Mouse (Mus musculus) kidney, postnatal 0 days (tissue): ENCODE results near the gene 9530077C05Rik. TPM values are rescaled to one million over a fixed set of nuclear protein-coding genes. Genes with fewer than 3 reads are reported as not detected.
"Not testable (repeated sequence)": the region's sequence is repeated elsewhere in the genome, so short reads cannot be mapped to it uniquely, and the experiment has no call there.

Experiments used
- ATAC-seq: fragments of 200-750 bp; cut with Nextera tagmentation; replicated peaks from 2 replicates; pipeline ENCODE4 v1.8.0; 2017; ENCODE audit warnings: low read depth, moderate number of reproducible peaks, moderate TSS enrichment, moderate library complexity; ENCODE audit not compliant: low FRiP score
- DNase-seq: peaks from one replicate; pipeline ENCODE4 v3.0.0-alpha.2; 2016; ENCODE audit warnings: low spot score
- H3K27ac ChIP-seq: fragments of 300-500 bp; sonication (generic); 2 replicates; pipeline ENCODE4 v1.5.1; 2014; ENCODE audit warnings: mild to moderate bottlenecking
- H3K27me3 ChIP-seq: fragments of 300-500 bp; sonication (generic); 2 replicates; pipeline ENCODE4 v1.6.1; 2014; ENCODE audit warnings: low read length, mixed read lengths; ENCODE audit not compliant: insufficient read depth
- H3K36me3 ChIP-seq: fragments of 300-500 bp; sonication (generic); 2 replicates; pipeline ENCODE4 v1.6.1; 2014; ENCODE audit warnings: low read length, mixed read lengths; ENCODE audit not compliant: insufficient read depth
- H3K4me1 ChIP-seq: fragments of 300-500 bp; sonication (generic); replicated peaks from 2 replicates; pipeline ENCODE4 v1.6.1; 2014; ENCODE audit warnings: antibody characterized with exemption, low read length, mixed read lengths; ENCODE audit not compliant: insufficient read depth
- H3K4me2 ChIP-seq: fragments of 300-500 bp; sonication (generic); 2 replicates; pipeline ENCODE4 v1.6.1; 2014; ENCODE audit warnings: mild to moderate bottlenecking, low read length, moderate library complexity, mixed read lengths
- H3K4me3 ChIP-seq: fragments of 300-500 bp; sonication (generic); replicated peaks from 2 replicates; pipeline ENCODE4 v1.5.1; 2014; ENCODE audit warnings: low read depth, low read length
- H3K9ac ChIP-seq: fragments of 300-500 bp; sonication (generic); 2 replicates; pipeline ENCODE4 v1.6.1; 2014; ENCODE audit warnings: low read depth, low read length
- H3K9me3 ChIP-seq: fragments of 300-500 bp; sonication (generic); replicated peaks from 2 replicates; pipeline ENCODE4 v1.6.1; 2016; ENCODE audit warnings: low read length, inconsistent platforms, mixed read lengths
- CTCF ChIP-seq: IDR thresholded peaks from 2 replicates; pipeline ENCODE4 v1.5.1; 2016; ENCODE audit warnings: antibody characterized with exemption, low read depth, mild to moderate bottlenecking, moderate library complexity
- WGBS: fragments of 180-500 bp; shearing (Covaris S2); extraction: QIAGEN DNeasy Blood & Tissue Kit; methylation state at CpG from one replicate; pipeline ENCODE4 v1.1.7; 2014; 5-methylcytosine and 5-hydroxymethylcytosine counted together
- polyA plus RNA-seq: library from polyadenylated mRNA; unstranded; fragments of >200 nt; fragmentation: Nextera tagmentation; extraction: Ambion mirVana; gene quantifications from 2 replicates; pipeline ENCODE4 v1.2.1, GENCODE M21; 2015

The 9530077C05Rik gene
- polyA plus RNA-seq, 1 experiment from 2014 or later, result 2.1 TPM

DNA sequence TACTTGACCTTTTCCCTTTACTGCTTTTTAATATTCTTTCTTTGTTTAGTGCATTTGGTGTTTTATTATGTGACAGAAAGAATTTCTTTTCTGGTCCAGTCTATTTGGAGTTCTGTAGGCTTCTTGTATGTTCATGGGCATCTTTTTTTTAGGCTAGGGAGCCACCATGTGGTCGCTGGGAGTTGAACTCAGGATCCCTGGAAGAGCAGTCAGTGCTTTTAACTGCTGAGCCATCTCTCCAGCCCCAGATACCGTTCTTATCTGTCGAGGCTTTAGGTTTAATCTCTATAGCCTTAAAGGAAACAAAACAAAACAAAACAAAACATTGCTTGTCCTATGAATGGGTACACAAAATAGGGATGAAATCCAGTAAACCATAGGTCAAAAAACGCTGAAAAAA lies 3.0 kb upstream of the 9530077C05Rik start:
- 21% methylated on average over 4 of the region's 4 CpGs for WGBS
- TF ChIP-seq CTCF, result peak; percentile 53; the same call in 1 of the 2 replicates
- not testable (repeated sequence) for ATAC-seq, H3K9me3 ChIP-seq, H3K4me1 ChIP-seq, H3K4me2 ChIP-seq, H3K9ac ChIP-seq, H3K36me3 ChIP-seq, H3K27ac ChIP-seq, H3K4me3 ChIP-seq, H3K27me3 ChIP-seq
- DNase-seq, result peak; percentile 24

DNA sequence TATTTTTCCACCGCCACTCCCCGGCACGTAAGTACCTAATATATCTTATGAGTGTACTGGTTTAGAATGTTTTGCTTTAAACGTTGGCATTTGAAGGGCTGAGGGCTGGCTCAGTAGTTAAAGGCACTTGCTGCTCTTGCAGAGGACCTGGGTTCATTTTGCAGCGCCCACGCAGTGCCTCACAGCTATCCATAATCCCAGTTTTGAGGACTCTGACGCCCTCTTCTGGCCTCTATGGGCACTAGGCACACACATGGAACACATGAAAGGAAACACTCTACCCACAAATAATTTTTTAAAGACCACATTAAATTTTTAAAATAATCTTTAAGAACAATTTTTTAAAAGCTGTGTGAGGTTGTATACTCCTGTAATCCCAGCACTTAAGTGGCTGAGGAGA lies 1.8 kb upstream of the 9530077C05Rik start:
- 0 out of 2 replicates have a peak, but pooled peaks have one; percentile 6 for TF ChIP-seq CTCF
- Histone ChIP-seq H3K9ac (no peak overlapping the region), H3K4me1 (no peaks in the 10 kb centered on the region), H3K4me3 (no peak overlapping the region), H3K9me3 (no peaks in the 10 kb centered on the region), H3K27me3 (no peaks in the 10 kb centered on the region), H3K4me2 (no peak overlapping the region), H3K36me3 (no peaks in the 10 kb centered on the region), H3K27ac (no peak overlapping the region)
- 64% methylated on average over 7 of the region's 7 CpGs for WGBS
- ATAC-seq (no peak), DNase-seq (no peak)

DNA sequence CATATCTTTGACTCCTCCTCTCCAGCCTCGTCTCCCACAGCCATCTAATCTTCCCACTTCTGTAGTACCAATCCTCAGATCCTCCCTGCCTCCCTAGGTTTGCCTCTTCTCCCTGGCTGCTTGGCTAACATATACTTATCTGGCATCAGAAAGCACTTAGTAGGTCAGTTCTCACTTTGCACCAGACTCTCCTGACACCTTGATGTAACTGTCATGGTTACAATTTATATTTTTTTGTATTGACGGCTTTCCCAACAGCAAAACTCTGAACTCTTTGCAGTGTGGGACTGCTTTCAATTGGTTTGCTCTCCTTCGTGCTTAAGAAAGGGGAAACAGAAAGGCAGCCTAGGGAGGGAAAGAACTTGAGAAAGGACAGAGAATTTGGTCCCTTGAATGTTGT lies 4.9 kb downstream of the 9530077C05Rik start:
- no peak overlapping the region for H3K27ac ChIP-seq
- DNase-seq, result no peak
- no peaks in the 10 kb centered on the region for H3K4me1 ChIP-seq
- no peaks in the 10 kb centered on the region for H3K36me3 ChIP-seq
- no peak overlapping the region for H3K9ac ChIP-seq
- H3K27me3 ChIP-seq, result no peaks in the 10 kb centered on the region
- no peak for ATAC-seq
- H3K4me3 ChIP-seq, result no peak overlapping the region
- 72% methylated on average over 3 of the region's 3 CpGs for WGBS
- H3K4me2 ChIP-seq, result no peak overlapping the region
- TF ChIP-seq CTCF, result no peak
- no peaks in the 10 kb centered on the region for H3K9me3 ChIP-seq

DNA sequence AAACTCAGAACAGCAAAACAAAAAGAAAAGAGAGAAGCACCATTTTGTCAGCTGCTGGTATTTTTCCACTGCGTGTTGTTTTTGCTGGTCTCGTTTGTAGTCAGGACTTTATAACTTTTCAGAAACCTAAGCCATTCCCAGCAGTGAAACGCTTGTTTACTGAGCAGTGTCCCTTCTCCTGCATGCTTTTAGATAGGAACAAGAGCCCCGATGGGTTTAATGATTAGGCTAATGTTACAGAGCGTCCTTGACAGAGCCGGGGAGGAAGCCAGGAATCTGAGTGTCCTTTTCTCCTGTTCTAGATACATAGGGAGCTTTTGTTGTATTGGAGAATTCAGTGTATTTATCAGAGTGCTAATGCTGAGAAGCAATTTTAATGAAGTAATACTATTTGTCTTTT lies 6.2 kb downstream of the 9530077C05Rik start:
- no peaks in the 10 kb centered on the region for H3K36me3 ChIP-seq
- ATAC-seq (no peak), DNase-seq (peak; percentile 28)
- no peaks in the 10 kb centered on the region for H3K27me3 ChIP-seq
- H3K4me1 ChIP-seq, result no peaks in the 10 kb centered on the region
- H3K9me3 ChIP-seq, result no peaks in the 10 kb centered on the region
- no peak overlapping the region for H3K4me2 ChIP-seq
- no peak overlapping the region for H3K9ac ChIP-seq
- WGBS, result 30% methylated on average over 6 of the region's 6 CpGs
- H3K4me3 ChIP-seq, result no peak overlapping the region
- H3K27ac ChIP-seq, result 0 out of 2 replicates have a peak overlapping the region, but pooled peaks have one; percentile 25
- TF ChIP-seq CTCF, result no peak

DNA sequence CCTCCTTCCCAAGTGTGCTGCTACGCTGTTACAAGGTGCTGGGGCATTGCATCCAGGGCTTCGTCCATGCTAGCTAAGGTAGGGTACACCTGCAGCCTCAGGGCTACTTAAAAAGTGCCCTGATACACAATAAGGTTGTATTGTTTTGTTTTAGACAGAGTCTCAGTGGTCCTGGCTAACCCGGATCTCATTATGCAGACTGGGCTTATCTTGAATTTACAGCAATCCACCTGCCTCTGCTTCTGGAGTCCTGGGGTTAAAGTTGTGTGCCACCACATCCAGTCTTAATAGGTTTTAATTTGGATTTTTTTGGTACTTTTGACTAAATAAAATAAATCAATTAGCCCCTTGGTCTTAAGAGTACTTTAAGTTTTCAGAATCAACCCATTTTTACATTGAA lies 8.6 kb downstream of the 9530077C05Rik start:
- WGBS, result 78% methylated on average over 3 of the region's 3 CpGs
- Histone ChIP-seq H3K36me3 (no peaks in the 10 kb centered on the region), H3K9me3 (no peaks in the 10 kb centered on the region), H3K27ac (no peak overlapping the region), H3K4me3 (no peak overlapping the region), H3K4me2 (no peak overlapping the region), H3K27me3 (no peaks in the 10 kb centered on the region), H3K9ac (no peak overlapping the region), H3K4me1 (no peaks in the 10 kb centered on the region)
- ATAC-seq (no peak), DNase-seq (no peak)
- TF ChIP-seq CTCF, result no peak

DNA sequence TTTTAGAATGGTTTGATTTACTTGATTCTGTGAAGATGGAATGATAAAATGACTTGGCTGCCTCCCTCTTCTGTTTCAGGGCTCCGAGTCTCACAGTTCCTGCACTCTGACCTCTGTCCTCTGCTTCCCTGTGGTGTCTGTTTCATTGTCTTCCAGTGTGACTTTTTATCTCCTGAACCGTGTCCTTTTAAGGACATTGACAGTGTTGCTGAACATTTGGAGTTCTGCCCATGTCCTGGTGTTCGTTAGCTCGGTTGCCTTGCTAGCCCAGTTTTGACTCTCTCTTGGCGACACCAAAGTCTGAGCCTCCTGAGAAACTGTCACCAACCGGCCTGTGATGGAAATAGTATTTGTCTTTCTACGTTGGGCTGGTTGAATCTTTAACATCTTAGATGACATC lies 9.2 kb downstream of the 9530077C05Rik start:
- H3K4me1 ChIP-seq, result no peaks in the 10 kb centered on the region
- DNase-seq (no peak), ATAC-seq (no peak)
- H3K36me3 ChIP-seq, result no peaks in the 10 kb centered on the region
- H3K27ac ChIP-seq, result no peak overlapping the region
- no peak overlapping the region for H3K4me2 ChIP-seq
- no peak overlapping the region for H3K9ac ChIP-seq
- H3K9me3 ChIP-seq, result no peaks in the 10 kb centered on the region
- TF ChIP-seq CTCF, result no peak
- no peak overlapping the region for H3K4me3 ChIP-seq
- WGBS, result 44% methylated on average over 7 of the region's 7 CpGs
- no peaks in the 10 kb centered on the region for H3K27me3 ChIP-seq

DNA sequence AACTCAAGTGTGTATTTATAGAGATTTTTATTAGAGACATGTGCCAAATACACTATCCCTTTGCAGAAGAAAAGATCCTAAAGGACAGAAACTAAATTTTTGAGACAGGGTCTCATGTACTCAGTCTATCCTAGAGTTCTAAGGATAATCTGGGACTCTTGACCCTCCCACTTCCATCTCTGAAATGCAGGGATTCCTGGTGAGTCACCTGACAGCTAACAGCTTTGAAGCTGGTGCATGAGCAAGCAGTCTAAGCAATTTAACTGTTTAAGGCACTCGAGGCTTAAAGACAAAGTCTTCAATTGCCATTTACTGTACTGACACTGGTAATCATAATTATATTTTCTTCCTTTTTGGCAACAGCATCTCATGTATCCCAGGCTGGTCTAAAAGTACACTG lies 11.2 kb downstream of the 9530077C05Rik start:
- WGBS, result 48% methylated on average over 1 of the region's 1 CpGs
- Histone ChIP-seq H3K27me3 (no peaks in the 10 kb centered on the region), H3K9me3 (no peaks in the 10 kb centered on the region), H3K4me3 (no peak overlapping the region), H3K4me2 (no peak overlapping the region), H3K27ac (no peak overlapping the region), H3K36me3 (no peaks in the 10 kb centered on the region), H3K4me1 (no peaks in the 10 kb centered on the region), H3K9ac (no peak overlapping the region)
- TF ChIP-seq CTCF, result no peak
- ATAC-seq, result no peak
- DNase-seq, result no peak
